Mouse (Mus musculus): Measurements from ENCODE around the gene Kit. TPM values are rescaled to one million over a fixed set of nuclear protein-coding genes. Genes with fewer than 3 reads are reported as not detected.

Kit gene
- polyA plus RNA-seq, 1 experiment from 2014 or later, result 47.0 TPM

GRCm38 (mm10) chr5:75598491-75598890, 23.8 kb downstream of the Kit start:
- H3K4me1 ChIP-seq (ENCODE audit: control insufficient read depth, insufficient read depth, low read length), result no peaks in the 10 kb centered on the region
- no peaks in the 10 kb centered on the region for H3K27me3 ChIP-seq (ENCODE audit: control insufficient read depth, insufficient read depth, low read length)
- WGBS, result 90% methylated on average over 13 of the region's 13 CpGs
- no peak overlapping the region for H3K9ac ChIP-seq (ENCODE audit: low read length)
- H3K4me2 ChIP-seq (ENCODE audit: low read depth, low read length), result no peak overlapping the region
- H3K36me3 ChIP-seq (ENCODE audit: control insufficient read depth, insufficient read depth, low read length), result no peaks in the 10 kb centered on the region
- ATAC-seq (ENCODE audit: insufficient read depth, low FRiP score), result no peak
- H3K9me3 ChIP-seq (replicated peaks; ENCODE audit: control insufficient read depth, low read length), result no peaks in the 10 kb centered on the region
- no peak overlapping the region for H3K4me3 ChIP-seq (replicated peaks; ENCODE audit: low read length)
- no peak overlapping the region for H3K27ac ChIP-seq (ENCODE audit: low read length)

GRCm38 (mm10) chr5:75599991-75600390, 25.3 kb downstream of the Kit start:
- Histone ChIP-seq H3K9me3 (replicated peaks; ENCODE audit: control insufficient read depth, low read length) (no peaks in the 10 kb centered on the region), H3K36me3 (ENCODE audit: control insufficient read depth, insufficient read depth, low read length) (no peaks in the 10 kb centered on the region)

GRCm38 (mm10) chr5:75604238-75604637, 29.5 kb downstream of the Kit start:
- Histone ChIP-seq H3K4me1 (ENCODE audit: control insufficient read depth, insufficient read depth, low read length) (no peaks in the 10 kb centered on the region), H3K4me2 (ENCODE audit: low read depth, low read length) (no peak overlapping the region), H3K27ac (ENCODE audit: low read length) (no peak overlapping the region), H3K27me3 (ENCODE audit: control insufficient read depth, insufficient read depth, low read length) (no peaks in the 10 kb centered on the region), H3K9ac (ENCODE audit: low read length) (no peak overlapping the region), H3K36me3 (ENCODE audit: control insufficient read depth, insufficient read depth, low read length) (no peaks in the 10 kb centered on the region), H3K9me3 (replicated peaks; ENCODE audit: control insufficient read depth, low read length) (no peaks in the 10 kb centered on the region), H3K4me3 (replicated peaks; ENCODE audit: low read length) (no peak overlapping the region)
- ATAC-seq (ENCODE audit: insufficient read depth, low FRiP score), result no peak
- 80% methylated on average over 9 of the region's 9 CpGs for WGBS

More at GRCm38 (mm10) chr5:75599991-75600390, 25.3 kb downstream of the Kit start:
- H3K4me3 ChIP-seq (replicated peaks; ENCODE audit: low read length), result no peak overlapping the region
- 64% methylated on average over 6 of the region's 6 CpGs for WGBS
- no peak overlapping the region for H3K9ac ChIP-seq (ENCODE audit: low read length)
- no peaks in the 10 kb centered on the region for H3K27me3 ChIP-seq (ENCODE audit: control insufficient read depth, insufficient read depth, low read length)
- no peak overlapping the region for H3K4me2 ChIP-seq (ENCODE audit: low read depth, low read length)
- no peak for ATAC-seq (ENCODE audit: insufficient read depth, low FRiP score)
- H3K4me1 ChIP-seq (ENCODE audit: control insufficient read depth, insufficient read depth, low read length), result no peaks in the 10 kb centered on the region
- H3K27ac ChIP-seq (ENCODE audit: low read length), result no peak overlapping the region

GRCm38 (mm10) chr5:75606898-75607297, 32.2 kb downstream of the Kit start:
- Histone ChIP-seq H3K4me2 (ENCODE audit: low read depth, low read length) (no peak overlapping the region), H3K9ac (ENCODE audit: low read length) (no peak overlapping the region), H3K27me3 (ENCODE audit: control insufficient read depth, insufficient read depth, low read length) (no peaks in the 10 kb centered on the region), H3K36me3 (ENCODE audit: control insufficient read depth, insufficient read depth, low read length) (no peaks in the 10 kb centered on the region), H3K4me3 (replicated peaks; ENCODE audit: low read length) (no peak overlapping the region), H3K27ac (ENCODE audit: low read length) (no peak overlapping the region), H3K4me1 (ENCODE audit: control insufficient read depth, insufficient read depth, low read length) (no peaks in the 10 kb centered on the region), H3K9me3 (replicated peaks; ENCODE audit: control insufficient read depth, low read length) (no peaks in the 10 kb centered on the region)
- ATAC-seq (ENCODE audit: insufficient read depth, low FRiP score), result no peak
- 74% methylated on average over 14 of the region's 14 CpGs for WGBS

GRCm38 (mm10) chr5:75607971-75608370, 33.3 kb downstream of the Kit start:
- H3K4me1 ChIP-seq (ENCODE audit: control insufficient read depth, insufficient read depth, low read length), result no peaks in the 10 kb centered on the region

GRCm38 (mm10) chr5:75612380-75612779, 37.7 kb downstream of the Kit start:
- no peak overlapping the region for H3K4me3 ChIP-seq (replicated peaks; ENCODE audit: low read length)
- no peak overlapping the region for H3K9ac ChIP-seq (ENCODE audit: low read length)
- H3K27me3 ChIP-seq (ENCODE audit: control insufficient read depth, insufficient read depth, low read length), result no peaks in the 10 kb centered on the region
- no peak overlapping the region for H3K4me2 ChIP-seq (ENCODE audit: low read depth, low read length)
- H3K27ac ChIP-seq (ENCODE audit: low read length), result no peak overlapping the region
- no peaks in the 10 kb centered on the region for H3K4me1 ChIP-seq (ENCODE audit: control insufficient read depth, insufficient read depth, low read length)
- no peaks in the 10 kb centered on the region for H3K9me3 ChIP-seq (replicated peaks; ENCODE audit: control insufficient read depth, low read length)
- no peak for ATAC-seq (ENCODE audit: insufficient read depth, low FRiP score)
- no peaks in the 10 kb centered on the region for H3K36me3 ChIP-seq (ENCODE audit: control insufficient read depth, insufficient read depth, low read length)
- 40% methylated on average over 1 of the region's 1 CpGs for WGBS

More at GRCm38 (mm10) chr5:75607971-75608370, 33.3 kb downstream of the Kit start:
- WGBS, result 78% methylated on average over 12 of the region's 12 CpGs
- Histone ChIP-seq H3K36me3 (ENCODE audit: control insufficient read depth, insufficient read depth, low read length) (no peaks in the 10 kb centered on the region), H3K27me3 (ENCODE audit: control insufficient read depth, insufficient read depth, low read length) (no peaks in the 10 kb centered on the region), H3K9me3 (replicated peaks; ENCODE audit: control insufficient read depth, low read length) (no peaks in the 10 kb centered on the region), H3K4me2 (ENCODE audit: low read depth, low read length) (no peak overlapping the region), H3K9ac (ENCODE audit: low read length) (no peak overlapping the region), H3K4me3 (replicated peaks; ENCODE audit: low read length) (no peak overlapping the region), H3K27ac (ENCODE audit: low read length) (no peak overlapping the region)
- ATAC-seq (ENCODE audit: insufficient read depth, low FRiP score), result no peak

- H3K27ac ChIP-seq (ENCODE audit: low read length), result no peak overlapping the region
- H3K27me3 ChIP-seq (ENCODE audit: control insufficient read depth, insufficient read depth, low read length), result no peaks in the 10 kb centered on the region
- H3K4me3 ChIP-seq (replicated peaks; ENCODE audit: low read length), result no peak overlapping the region
- no peaks in the 10 kb centered on the region for H3K9me3 ChIP-seq (replicated peaks; ENCODE audit: control insufficient read depth, low read length)
- H3K4me1 ChIP-seq (ENCODE audit: control insufficient read depth, insufficient read depth, low read length), result no peaks in the 10 kb centered on the region
- 94% methylated on average over 4 of the region's 4 CpGs for WGBS
- H3K9ac ChIP-seq (ENCODE audit: low read length), result no peak overlapping the region
- ATAC-seq (ENCODE audit: insufficient read depth, low FRiP score), result no peak
- H3K36me3 ChIP-seq (ENCODE audit: control insufficient read depth, insufficient read depth, low read length), result no peaks in the 10 kb centered on the region
- no peak overlapping the region for H3K4me2 ChIP-seq (ENCODE audit: low read depth, low read length)
Observed at GRCm38 (mm10) chr5:75612926-75613325, 38.2 kb downstream of the Kit start.

- no peaks in the 10 kb centered on the region for H3K9me3 ChIP-seq (replicated peaks; ENCODE audit: control insufficient read depth, low read length)
- no peak overlapping the region for H3K27ac ChIP-seq (ENCODE audit: low read length)
- H3K27me3 ChIP-seq (ENCODE audit: control insufficient read depth, insufficient read depth, low read length), result no peaks in the 10 kb centered on the region
- H3K9ac ChIP-seq (ENCODE audit: low read length), result no peak overlapping the region
- no peaks in the 10 kb centered on the region for H3K4me1 ChIP-seq (ENCODE audit: control insufficient read depth, insufficient read depth, low read length)
- no peak for ATAC-seq (ENCODE audit: insufficient read depth, low FRiP score)
- H3K4me2 ChIP-seq (ENCODE audit: low read depth, low read length), result no peak overlapping the region
- no peaks in the 10 kb centered on the region for H3K36me3 ChIP-seq (ENCODE audit: control insufficient read depth, insufficient read depth, low read length)
- WGBS, result 94% methylated on average over 11 of the region's 11 CpGs
- H3K4me3 ChIP-seq (replicated peaks; ENCODE audit: low read length), result no peak overlapping the region
Observed at GRCm38 (mm10) chr5:75615000-75615571, 40.4 kb downstream of the Kit start.

GRCm38 (mm10) chr5:75615624-75616023, 40.9 kb downstream of the Kit start:
- Histone ChIP-seq H3K9me3 (replicated peaks; ENCODE audit: control insufficient read depth, low read length) (no peaks in the 10 kb centered on the region), H3K27me3 (ENCODE audit: control insufficient read depth, insufficient read depth, low read length) (no peaks in the 10 kb centered on the region), H3K4me2 (ENCODE audit: low read depth, low read length) (no peak overlapping the region), H3K36me3 (ENCODE audit: control insufficient read depth, insufficient read depth, low read length) (no peaks in the 10 kb centered on the region), H3K9ac (ENCODE audit: low read length) (no peak overlapping the region), H3K4me1 (ENCODE audit: control insufficient read depth, insufficient read depth, low read length) (no peaks in the 10 kb centered on the region), H3K27ac (ENCODE audit: low read length) (no peak overlapping the region), H3K4me3 (replicated peaks; ENCODE audit: low read length) (no peak overlapping the region)
- ATAC-seq (ENCODE audit: insufficient read depth, low FRiP score), result no peak
- 91% methylated on average over 8 of the region's 8 CpGs for WGBS

Data from stomach, embryonic 16.5 days (tissue).